Mouse (Mus musculus) small intestine, adult 2 months (tissue): Measurements from ENCODE around the gene Brd2.

Source experiments
- CTCF ChIP-seq: fragments of 200-500 bp; IDR thresholded peaks from 2 replicates; pipeline ENCODE4 v1.5.1; 2012; ENCODE audit warnings: low read depth, mild to moderate bottlenecking, control low read depth, inconsistent platforms, low read length, moderate library complexity, mixed read lengths; ENCODE audit not compliant: insufficient replicate concordance, insufficient read length; ENCODE audit errors: extremely low read depth
- POLR2A ChIP-seq: fragments of 200-500 bp; IDR thresholded peaks from 2 replicates; pipeline ENCODE4 v1.6.1; 2012; ENCODE audit warnings: low read depth, mild to moderate bottlenecking, control low read depth, inconsistent platforms, low read length, moderate library complexity

- TF ChIP-seq POLR2A, result no peak
- no peak for TF ChIP-seq CTCF
Observed at GRCm38 (mm10) chr17:34079002-34079401, 43.4 kb downstream of the Brd2 start.
